Mouse (Mus musculus): ENCODE results near the gene Eef2kmt. TPM values are rescaled to one million over a fixed set of nuclear protein-coding genes. Genes with fewer than 3 reads are reported as not detected.

The Eef2kmt gene
- polyA plus RNA-seq, 1 experiment = 6.3 TPM

DNA sequence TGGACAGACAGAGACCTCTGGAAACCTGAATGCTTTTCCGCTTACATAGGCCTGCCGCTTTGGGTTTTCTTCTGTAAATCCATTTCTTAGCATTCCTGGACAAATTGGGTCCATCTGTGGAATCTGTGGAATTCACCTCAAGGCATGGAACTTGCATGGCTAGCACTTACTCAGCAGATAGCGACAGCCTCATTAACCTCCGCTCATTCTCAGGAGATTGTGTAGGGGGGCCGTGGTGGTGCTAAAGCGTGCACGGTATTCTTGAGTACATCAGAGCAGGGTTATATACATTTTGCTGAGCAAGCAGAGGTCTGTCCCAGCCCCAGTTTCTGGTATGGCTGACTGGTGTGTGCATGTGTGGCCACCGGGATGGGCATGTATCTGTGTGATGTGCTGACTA is 7.4 kb upstream of the Eef2kmt start:
- Histone ChIP-seq H3K4me1 (ENCODE audit: control insufficient read depth, insufficient read depth, low read length) (no peaks in the 10 kb centered on the region), H3K27ac (ENCODE audit: control insufficient read depth, insufficient read depth, low read depth, low read length, poor library complexity) (no peak overlapping the region), H3K4me3 (replicated peaks; ENCODE audit: control insufficient read depth, low read depth, low read length) (no peak overlapping the region)
- 89% methylated on average over 8 of the region's 8 CpGs for WGBS
- TF ChIP-seq CTCF (IDR thresholded peaks at IDR 0.05; ENCODE audit: control insufficient read depth, insufficient read depth, low read length) (no peak), POLR2A (IDR thresholded peaks at IDR 0.05; ENCODE audit: borderline replicate concordance, control insufficient read depth, low read depth, low read length) (no peak)

DNA sequence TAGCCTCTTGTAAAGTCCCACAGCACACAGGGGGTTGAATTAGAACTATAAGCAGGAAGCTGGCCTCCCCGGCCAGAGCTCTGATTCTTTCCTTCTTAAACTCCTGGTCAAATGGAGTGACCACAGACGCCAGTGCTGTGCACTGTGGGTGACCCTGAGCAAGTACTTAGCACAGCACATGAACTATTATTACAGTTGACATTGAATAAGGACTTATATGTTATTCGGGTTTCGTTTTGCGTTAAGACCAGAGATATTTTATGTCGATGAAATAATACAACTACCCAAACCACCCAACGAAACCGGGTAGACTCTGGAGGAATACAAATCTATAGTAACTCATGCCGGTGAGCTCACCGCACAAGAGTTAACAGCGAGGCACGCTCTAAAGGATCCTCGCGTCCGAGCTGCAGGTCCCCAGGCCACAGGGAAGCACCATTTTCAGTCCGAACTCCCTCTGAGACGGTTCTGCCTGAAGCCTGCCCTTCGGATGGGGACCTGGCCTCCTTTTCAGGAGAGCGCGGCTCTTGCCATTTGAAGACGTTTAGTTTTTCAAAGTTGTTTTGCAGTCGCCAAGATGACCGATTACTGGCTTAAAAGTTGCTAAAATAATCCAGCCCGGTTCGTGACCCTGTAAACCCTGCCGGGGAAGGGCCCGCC is 572 bp downstream of the Eef2kmt start:
- TF ChIP-seq POLR2A (IDR thresholded peaks at IDR 0.05; ENCODE audit: borderline replicate concordance, control insufficient read depth, low read depth, low read length) (no peak), CTCF (IDR thresholded peaks at IDR 0.05; ENCODE audit: control insufficient read depth, insufficient read depth, low read length) (no peak)
- H3K4me3 ChIP-seq (replicated peaks; ENCODE audit: control insufficient read depth, low read depth, low read length) = peak overlapping the region; percentile 70
- peak overlapping the region; percentile 39 for H3K27ac ChIP-seq (ENCODE audit: control insufficient read depth, insufficient read depth, low read depth, low read length, poor library complexity)
- under 1% methylated on average over 27 of the region's 27 CpGs for WGBS
- no peaks in the 10 kb centered on the region; the same call in 1 of the 2 replicates for H3K4me1 ChIP-seq (ENCODE audit: control insufficient read depth, insufficient read depth, low read length)

DNA sequence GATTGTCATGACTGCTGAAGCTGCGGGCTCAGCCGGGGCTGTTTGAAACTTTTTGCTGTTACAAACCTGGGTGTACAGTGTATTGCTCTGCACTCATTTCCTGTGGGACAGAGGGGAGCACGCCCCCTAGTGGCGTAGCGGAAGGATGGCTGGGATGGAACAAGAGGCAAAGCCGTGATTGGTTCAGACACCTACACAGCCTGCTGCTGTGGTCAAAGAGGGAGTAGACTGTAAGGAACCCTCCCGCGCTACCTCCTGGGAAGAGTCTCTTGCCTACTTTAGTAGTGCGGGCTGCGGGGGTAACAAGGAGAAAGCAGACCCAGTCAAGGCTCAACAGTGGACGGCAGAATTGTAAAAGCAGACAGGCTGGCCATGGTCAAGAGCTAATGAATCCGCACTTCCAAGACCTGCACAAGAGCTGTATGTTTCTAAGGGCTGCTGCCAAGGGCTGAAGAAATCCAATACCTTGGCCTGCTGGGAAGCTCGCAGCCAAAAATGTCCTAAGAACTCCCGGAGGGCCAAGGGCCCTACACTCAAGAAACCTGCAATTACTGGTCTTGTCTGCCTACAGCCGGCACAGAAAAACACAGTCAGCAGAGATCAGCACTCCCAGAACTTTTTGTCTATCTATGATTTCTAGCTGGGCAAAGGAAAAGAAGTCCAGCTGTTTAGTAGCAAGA is 1.3 kb downstream of the Eef2kmt start:
- TF ChIP-seq POLR2A (IDR thresholded peaks at IDR 0.05; ENCODE audit: borderline replicate concordance, control insufficient read depth, low read depth, low read length) (no peak), CTCF (IDR thresholded peaks at IDR 0.05; ENCODE audit: control insufficient read depth, insufficient read depth, low read length) (peak; percentile 99)
- H3K4me3 ChIP-seq (replicated peaks; ENCODE audit: control insufficient read depth, low read depth, low read length) = peak overlapping the region; percentile 39
- no peak overlapping the region for H3K27ac ChIP-seq (ENCODE audit: control insufficient read depth, insufficient read depth, low read depth, low read length, poor library complexity)
- no peaks in the 10 kb centered on the region; the same call in 1 of the 2 replicates for H3K4me1 ChIP-seq (ENCODE audit: control insufficient read depth, insufficient read depth, low read length)
- 2% methylated on average over 15 of the region's 15 CpGs for WGBS

DNA sequence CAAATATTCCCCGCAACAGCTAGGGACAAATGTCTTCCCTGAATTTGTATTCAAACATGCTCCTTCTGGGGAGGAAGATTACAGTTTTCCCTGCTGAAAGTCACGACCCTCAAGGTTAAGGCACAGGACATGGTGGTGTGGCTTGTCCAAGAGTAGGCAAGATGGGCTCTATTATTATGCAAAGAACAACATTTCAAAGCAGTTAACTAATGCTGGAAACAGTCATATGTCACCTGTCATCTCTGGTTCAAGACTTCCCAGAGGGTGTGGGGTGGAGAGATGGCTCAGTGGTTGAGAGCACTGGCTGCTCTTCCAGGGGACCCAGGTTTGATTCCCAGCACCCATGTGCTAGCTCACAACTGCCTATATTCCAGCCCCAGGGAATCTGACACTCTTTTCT is 3.5 kb downstream of the Eef2kmt start:
- Histone ChIP-seq H3K4me3 (replicated peaks; ENCODE audit: control insufficient read depth, low read depth, low read length) (no peak overlapping the region), H3K4me1 (ENCODE audit: control insufficient read depth, insufficient read depth, low read length) (no peaks in the 10 kb centered on the region; the same call in 1 of the 2 replicates), H3K27ac (ENCODE audit: control insufficient read depth, insufficient read depth, low read depth, low read length, poor library complexity) (no peak overlapping the region)
- TF ChIP-seq CTCF (IDR thresholded peaks at IDR 0.05; ENCODE audit: control insufficient read depth, insufficient read depth, low read length) = no peak
- TF ChIP-seq POLR2A (IDR thresholded peaks at IDR 0.05; ENCODE audit: borderline replicate concordance, control insufficient read depth, low read depth, low read length) = no peak
- 82% methylated on average over 2 of the region's 2 CpGs for WGBS

DNA sequence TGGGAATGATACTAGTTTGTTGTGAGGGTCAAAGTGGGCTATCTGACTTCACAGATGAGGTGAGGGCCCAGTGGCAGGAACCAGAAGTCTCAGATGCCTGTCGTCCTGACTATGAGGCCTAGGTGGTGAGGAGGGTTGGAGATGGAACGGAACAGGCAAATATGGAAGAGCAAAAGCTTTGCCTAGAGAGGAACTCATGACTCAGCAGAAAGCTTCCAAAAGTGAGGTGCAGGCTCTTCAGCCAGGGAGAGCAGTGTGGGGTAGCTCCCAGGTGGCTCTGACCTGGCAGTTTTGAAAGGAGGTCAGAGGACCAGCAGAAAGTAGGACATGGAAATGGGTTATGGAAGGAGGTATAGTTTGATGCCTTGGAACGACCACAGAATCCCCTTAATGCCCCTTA is 4.9 kb downstream of the Eef2kmt start:
- Histone ChIP-seq H3K4me1 (ENCODE audit: control insufficient read depth, insufficient read depth, low read length) (no peaks in the 10 kb centered on the region; the same call in 1 of the 2 replicates), H3K4me3 (replicated peaks; ENCODE audit: control insufficient read depth, low read depth, low read length) (no peak overlapping the region), H3K27ac (ENCODE audit: control insufficient read depth, insufficient read depth, low read depth, low read length, poor library complexity) (no peak overlapping the region)
- WGBS = 77% methylated on average over 3 of the region's 3 CpGs
- TF ChIP-seq CTCF (IDR thresholded peaks at IDR 0.05; ENCODE audit: control insufficient read depth, insufficient read depth, low read length) (no peak), POLR2A (IDR thresholded peaks at IDR 0.05; ENCODE audit: borderline replicate concordance, control insufficient read depth, low read depth, low read length) (no peak)

DNA sequence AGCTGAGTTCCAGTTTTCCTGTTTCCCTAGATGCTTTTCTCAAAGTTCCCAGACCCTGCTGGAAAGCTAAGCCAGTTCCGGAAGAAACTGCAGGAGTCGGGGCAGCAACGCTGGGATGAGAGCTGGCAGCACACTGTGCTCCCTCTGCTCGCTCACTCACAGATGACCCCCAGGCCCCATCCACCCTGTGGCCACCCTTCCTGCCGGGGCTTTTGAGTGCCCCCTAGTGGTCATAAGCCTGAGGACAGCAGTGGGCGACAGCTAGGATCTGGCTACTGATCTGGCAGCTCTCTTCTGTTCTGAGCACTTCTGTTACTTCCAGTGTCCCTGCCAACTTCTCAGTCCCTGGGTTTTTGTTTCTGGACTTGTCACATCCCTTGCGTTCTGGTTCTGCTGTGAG is 11.4 kb downstream of the Eef2kmt start:
- no peak overlapping the region for H3K27ac ChIP-seq (ENCODE audit: control insufficient read depth, insufficient read depth, low read depth, low read length, poor library complexity)
- peak; percentile 40; the same call in 1 of the 2 replicates for TF ChIP-seq POLR2A (IDR thresholded peaks at IDR 0.05; ENCODE audit: borderline replicate concordance, control insufficient read depth, low read depth, low read length)
- TF ChIP-seq CTCF (IDR thresholded peaks at IDR 0.05; ENCODE audit: control insufficient read depth, insufficient read depth, low read length) = peak; percentile 84
- H3K4me1 ChIP-seq (ENCODE audit: control insufficient read depth, insufficient read depth, low read length) = no peaks in the 10 kb centered on the region
- WGBS = 51% methylated on average over 7 of the region's 7 CpGs
- no peak overlapping the region for H3K4me3 ChIP-seq (replicated peaks; ENCODE audit: control insufficient read depth, low read depth, low read length)

DNA sequence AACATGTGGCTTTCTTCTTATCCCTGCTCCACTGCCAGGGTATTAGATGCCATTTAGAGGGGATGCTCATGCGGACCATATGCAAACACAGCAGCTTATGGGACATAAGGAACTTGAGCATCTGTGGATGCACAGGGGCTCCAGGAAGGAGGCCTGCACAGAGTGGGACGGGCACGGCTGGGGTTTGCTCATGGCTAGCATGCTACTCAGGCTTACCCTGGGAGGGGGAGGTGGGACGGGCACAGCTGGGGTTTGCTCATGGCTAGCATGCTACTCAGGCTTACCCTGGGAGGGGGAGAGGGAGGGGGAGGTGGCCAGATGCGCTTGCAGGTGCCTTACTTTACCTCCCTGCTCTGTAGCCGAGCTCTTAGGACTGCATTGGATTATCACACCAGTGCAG is 12.9 kb downstream of the Eef2kmt start:
- Histone ChIP-seq H3K27ac (ENCODE audit: control insufficient read depth, insufficient read depth, low read depth, low read length, poor library complexity) (no peak overlapping the region), H3K4me1 (ENCODE audit: control insufficient read depth, insufficient read depth, low read length) (no peaks in the 10 kb centered on the region), H3K4me3 (replicated peaks; ENCODE audit: control insufficient read depth, low read depth, low read length) (no peak overlapping the region)
- TF ChIP-seq CTCF (IDR thresholded peaks at IDR 0.05; ENCODE audit: control insufficient read depth, insufficient read depth, low read length) = no peak
- TF ChIP-seq POLR2A (IDR thresholded peaks at IDR 0.05; ENCODE audit: borderline replicate concordance, control insufficient read depth, low read depth, low read length) = no peak
- WGBS = 87% methylated on average over 6 of the region's 6 CpGs

DNA sequence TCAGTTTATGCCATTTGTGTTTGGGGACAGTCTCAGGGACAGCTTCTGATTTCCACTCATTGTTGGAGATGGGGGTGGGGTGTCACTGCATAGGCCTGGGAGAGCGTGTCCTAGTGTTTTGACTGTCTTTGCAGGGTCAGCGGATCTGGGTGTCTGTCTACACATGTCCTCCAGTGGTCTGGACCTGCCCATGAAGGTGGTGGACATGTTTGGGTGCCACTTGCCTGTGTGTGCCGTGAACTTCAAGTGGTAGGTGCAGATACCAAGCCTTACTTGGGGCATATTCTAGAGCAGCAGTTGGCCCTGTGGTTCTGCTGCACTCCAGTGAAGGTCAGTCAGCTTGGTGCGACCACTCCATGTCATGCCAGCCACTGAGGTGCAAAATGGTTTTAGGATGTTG is 13.4 kb downstream of the Eef2kmt start:
- WGBS = 85% methylated on average over 4 of the region's 4 CpGs
- Histone ChIP-seq H3K4me1 (ENCODE audit: control insufficient read depth, insufficient read depth, low read length) (no peaks in the 10 kb centered on the region), H3K27ac (ENCODE audit: control insufficient read depth, insufficient read depth, low read depth, low read length, poor library complexity) (no peak overlapping the region), H3K4me3 (replicated peaks; ENCODE audit: control insufficient read depth, low read depth, low read length) (no peak overlapping the region)
- TF ChIP-seq CTCF (IDR thresholded peaks at IDR 0.05; ENCODE audit: control insufficient read depth, insufficient read depth, low read length) = no peak
- no peak for TF ChIP-seq POLR2A (IDR thresholded peaks at IDR 0.05; ENCODE audit: borderline replicate concordance, control insufficient read depth, low read depth, low read length)
